Mouse (Mus musculus): ENCODE measurements at regions not wholly inside any gene's neighbourhood (a gene's known extent, or its start where the extent isn't known, plus 50 kb on each side); places are given as distances from the start of the nearest gene placed in this dataset.

DNA sequence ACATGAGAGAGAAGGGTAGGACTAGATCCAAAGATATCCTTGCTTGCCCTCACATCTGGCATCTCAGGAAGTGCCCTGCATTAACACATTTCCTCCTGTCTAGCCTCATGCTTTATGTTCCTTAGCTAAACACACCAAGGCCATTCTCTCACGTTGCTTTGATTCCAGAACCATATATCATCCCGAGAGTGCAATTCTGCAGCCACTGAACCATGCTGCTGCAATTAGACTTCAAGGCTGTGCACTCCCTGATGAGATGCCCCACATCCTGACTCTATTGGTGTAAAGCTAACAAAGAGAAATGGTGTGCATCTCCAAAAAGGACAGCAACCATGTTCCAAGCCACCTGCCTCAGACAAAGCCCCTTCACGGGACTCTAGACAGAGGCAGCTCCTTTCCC, 1471.3 kb upstream of the Lrrc6 start:
- whole genome bisulfite sequencing: 25% methylated on average over 3 of the region's 3 CpGs
- no peaks in the 10 kb centered on the region for H3K9me3 ChIP-seq
- no peaks in the 10 kb centered on the region for H3K4me1 ChIP-seq (replicated peaks)
- H3K27ac ChIP-seq: no peak overlapping the region
- no peaks in the 10 kb centered on the region for H3K36me3 ChIP-seq
- no peak overlapping the region for H3K4me3 ChIP-seq (replicated peaks)
- H3K4me2 ChIP-seq: no peak overlapping the region
- H3K9ac ChIP-seq (replicated peaks): no peak overlapping the region
- H3K27me3 ChIP-seq: no peaks in the 10 kb centered on the region
- ATAC-seq (ENCODE audit: insufficient number of reproducible peaks, insufficient read depth, low FRiP score, low TSS enrichment, low read depth): no peak

- H3K27ac ChIP-seq: no peak overlapping the region
- no peak for ATAC-seq (ENCODE audit: insufficient number of reproducible peaks, insufficient read depth, low FRiP score, low TSS enrichment, low read depth)
- H3K9me3 ChIP-seq: no peaks in the 10 kb centered on the region
- H3K4me1 ChIP-seq (replicated peaks): no peaks in the 10 kb centered on the region
- no peak overlapping the region for H3K9ac ChIP-seq (replicated peaks)
- H3K4me2 ChIP-seq: no peak overlapping the region
- no peak overlapping the region for H3K4me3 ChIP-seq (replicated peaks)
- WGBS: 46% methylated on average over 2 of the region's 2 CpGs
- no peaks in the 10 kb centered on the region for H3K27me3 ChIP-seq
- H3K36me3 ChIP-seq: no peaks in the 10 kb centered on the region
These were observed 1453.5 kb upstream of the Lrrc6 start for GRCm38 (mm10) chr15:67954216-67954615.

GRCm38 (mm10) chr15:67950281-67951040, 1449.8 kb upstream of the Lrrc6 start:
- H3K27ac ChIP-seq: no peak overlapping the region
- no peaks in the 10 kb centered on the region for H3K36me3 ChIP-seq
- 76% methylated on average over 6 of the region's 6 CpGs for WGBS
- no peaks in the 10 kb centered on the region for H3K27me3 ChIP-seq
- H3K4me1 ChIP-seq (replicated peaks): no peaks in the 10 kb centered on the region
- H3K4me3 ChIP-seq (replicated peaks): no peak overlapping the region
- no peak overlapping the region for H3K9ac ChIP-seq (replicated peaks)
- no peak overlapping the region for H3K4me2 ChIP-seq
- no peaks in the 10 kb centered on the region for H3K9me3 ChIP-seq
- no peak for ATAC-seq (ENCODE audit: insufficient number of reproducible peaks, insufficient read depth, low FRiP score, low TSS enrichment, low read depth)

DNA sequence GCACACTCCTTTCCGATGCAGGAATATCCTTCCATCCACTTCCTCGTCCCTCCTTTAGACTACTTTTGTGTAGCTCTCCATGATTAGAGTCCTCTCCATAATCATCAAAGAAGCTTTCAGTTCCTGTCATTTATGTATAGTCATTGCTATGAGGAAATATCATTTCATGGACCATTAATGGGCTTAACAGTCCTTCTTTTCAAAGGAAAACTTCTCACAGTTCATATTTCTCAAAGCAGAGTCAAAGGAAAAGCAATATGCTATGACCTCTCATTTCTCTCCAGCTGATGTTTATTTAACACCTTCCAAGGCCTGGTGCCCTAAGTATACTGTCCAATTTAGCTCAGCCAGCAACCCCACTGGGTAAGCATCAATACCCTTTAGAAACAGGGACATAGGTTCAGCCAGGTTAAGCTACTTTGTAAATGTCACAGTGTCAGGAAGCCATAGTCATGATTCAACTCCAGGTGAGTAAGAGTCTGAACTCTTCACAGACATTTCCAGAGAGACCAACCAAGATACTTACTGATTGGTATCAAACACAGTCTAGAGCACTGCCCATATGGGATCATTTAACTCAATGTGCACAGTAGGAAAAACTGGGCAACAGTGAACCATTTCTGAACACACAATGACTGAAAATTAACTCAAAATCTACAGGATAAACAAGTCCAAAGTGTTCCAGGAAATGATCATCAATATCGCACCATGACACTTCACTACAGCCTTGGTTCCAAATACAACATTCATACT, 1443.8 kb upstream of the Lrrc6 start:
- Histone ChIP-seq H3K9me3 (no peaks in the 10 kb centered on the region), H3K27me3 (no peaks in the 10 kb centered on the region), H3K9ac (replicated peaks) (no peak overlapping the region), H3K4me2 (no peak overlapping the region), H3K36me3 (no peaks in the 10 kb centered on the region), H3K4me1 (replicated peaks) (no peaks in the 10 kb centered on the region), H3K4me3 (replicated peaks) (no peak overlapping the region), H3K27ac (no peak overlapping the region)
- WGBS: 87% methylated on average over 3 of the region's 3 CpGs
- no peak for ATAC-seq (ENCODE audit: insufficient number of reproducible peaks, insufficient read depth, low FRiP score, low TSS enrichment, low read depth)

GRCm38 (mm10) chr15:67943046-67943445, 1442.3 kb upstream of the Lrrc6 start:
- Histone ChIP-seq H3K4me1 (replicated peaks) (no peaks in the 10 kb centered on the region), H3K27ac (no peak overlapping the region), H3K9ac (replicated peaks) (no peak overlapping the region), H3K4me3 (replicated peaks) (no peak overlapping the region), H3K9me3 (no peaks in the 10 kb centered on the region), H3K4me2 (no peak overlapping the region), H3K27me3 (no peaks in the 10 kb centered on the region), H3K36me3 (no peaks in the 10 kb centered on the region)
- no peak for ATAC-seq (ENCODE audit: insufficient number of reproducible peaks, insufficient read depth, low FRiP score, low TSS enrichment, low read depth)

- Histone ChIP-seq H3K4me1 (replicated peaks) (no peaks in the 10 kb centered on the region), H3K4me3 (replicated peaks) (no peak overlapping the region), H3K9me3 (no peaks in the 10 kb centered on the region), H3K27ac (no peak overlapping the region), H3K9ac (replicated peaks) (no peak overlapping the region), H3K36me3 (no peaks in the 10 kb centered on the region), H3K4me2 (no peak overlapping the region), H3K27me3 (no peaks in the 10 kb centered on the region)
- ATAC-seq (ENCODE audit: insufficient number of reproducible peaks, insufficient read depth, low FRiP score, low TSS enrichment, low read depth): no peak
- WGBS: 89% methylated on average over 1 of the region's 1 CpGs
These were observed 1439.8 kb upstream of the Lrrc6 start for GRCm38 (mm10) chr15:67940510-67940909.

DNA sequence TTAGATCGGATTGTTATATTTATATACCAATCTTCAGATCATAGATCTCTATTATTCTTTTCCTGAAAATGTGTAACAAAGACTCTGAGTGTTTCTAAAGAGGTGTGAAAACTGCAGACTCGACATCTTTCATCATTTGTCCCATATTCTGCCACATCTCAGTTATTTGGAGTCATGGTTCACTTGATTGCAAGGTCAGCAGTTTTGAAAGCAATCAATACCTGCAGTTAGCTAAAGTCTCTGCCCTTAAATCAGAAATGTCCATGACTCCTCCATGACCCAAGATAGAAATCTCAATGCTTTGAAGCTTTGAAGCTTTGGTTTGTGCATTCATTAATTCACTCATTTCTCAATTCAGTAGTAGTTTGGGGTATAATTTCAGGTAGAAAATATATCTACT, 1424.2 kb upstream of the Lrrc6 start:
- no peaks in the 10 kb centered on the region for H3K9me3 ChIP-seq
- no peak overlapping the region for H3K4me2 ChIP-seq
- H3K27ac ChIP-seq: no peak overlapping the region
- 77% methylated on average over 2 of the region's 2 CpGs for WGBS
- no peak overlapping the region for H3K9ac ChIP-seq (replicated peaks)
- H3K27me3 ChIP-seq: no peaks in the 10 kb centered on the region
- ATAC-seq (ENCODE audit: insufficient number of reproducible peaks, insufficient read depth, low FRiP score, low TSS enrichment, low read depth): no peak
- H3K4me3 ChIP-seq (replicated peaks): no peak overlapping the region
- H3K4me1 ChIP-seq (replicated peaks): no peaks in the 10 kb centered on the region
- H3K36me3 ChIP-seq: no peaks in the 10 kb centered on the region

GRCm38 (mm10) chr15:67907034-67907433, 1406.3 kb upstream of the Lrrc6 start:
- no peak overlapping the region for H3K4me3 ChIP-seq (replicated peaks)
- no peak overlapping the region for H3K27ac ChIP-seq
- no peaks in the 10 kb centered on the region for H3K36me3 ChIP-seq
- 82% methylated on average over 2 of the region's 2 CpGs for WGBS
- H3K4me2 ChIP-seq: no peak overlapping the region
- ATAC-seq (ENCODE audit: insufficient number of reproducible peaks, insufficient read depth, low FRiP score, low TSS enrichment, low read depth): no peak
- no peaks in the 10 kb centered on the region for H3K27me3 ChIP-seq
- no peak overlapping the region for H3K9ac ChIP-seq (replicated peaks)
- H3K4me1 ChIP-seq (replicated peaks): no peaks in the 10 kb centered on the region
- no peaks in the 10 kb centered on the region for H3K9me3 ChIP-seq

- no peaks in the 10 kb centered on the region for H3K9me3 ChIP-seq
- H3K27me3 ChIP-seq: no peaks in the 10 kb centered on the region
- 85% methylated on average over 1 of the region's 1 CpGs for WGBS
- H3K36me3 ChIP-seq: no peaks in the 10 kb centered on the region
- no peak for ATAC-seq (ENCODE audit: insufficient number of reproducible peaks, insufficient read depth, low FRiP score, low TSS enrichment, low read depth)
- H3K4me2 ChIP-seq: no peak overlapping the region
- no peak overlapping the region for H3K4me3 ChIP-seq (replicated peaks)
- H3K9ac ChIP-seq (replicated peaks): no peak overlapping the region
- no peaks in the 10 kb centered on the region for H3K4me1 ChIP-seq (replicated peaks)
- no peak overlapping the region for H3K27ac ChIP-seq
These were observed 1404.6 kb upstream of the Lrrc6 start for GRCm38 (mm10) chr15:67905279-67905678.

DNA sequence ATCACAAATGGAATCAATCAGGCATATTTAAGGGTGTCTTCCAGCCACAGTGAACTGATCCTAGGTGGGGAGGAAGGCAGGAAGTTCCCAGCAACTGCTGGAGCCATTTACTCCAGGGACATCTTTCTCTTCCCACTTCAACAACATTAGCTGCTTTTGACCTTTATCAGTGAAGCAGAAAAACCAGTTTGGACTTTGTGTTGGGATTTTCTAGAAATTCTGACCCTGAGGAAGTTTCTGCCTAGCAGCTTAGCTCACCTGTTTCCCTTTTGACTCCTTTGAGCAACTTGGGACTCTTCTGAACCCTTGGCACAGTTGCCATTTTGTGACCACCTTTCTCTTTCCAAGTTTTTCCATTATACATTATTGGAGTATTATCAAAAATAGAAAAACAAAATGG, 1403.9 kb upstream of the Lrrc6 start:
- H3K27me3 ChIP-seq: no peaks in the 10 kb centered on the region
- H3K9me3 ChIP-seq: no peaks in the 10 kb centered on the region
- no peak for ATAC-seq (ENCODE audit: insufficient number of reproducible peaks, insufficient read depth, low FRiP score, low TSS enrichment, low read depth)
- H3K4me2 ChIP-seq: no peak overlapping the region
- no peak overlapping the region for H3K27ac ChIP-seq
- no peaks in the 10 kb centered on the region for H3K36me3 ChIP-seq
- no peak overlapping the region for H3K9ac ChIP-seq (replicated peaks)
- no peak overlapping the region for H3K4me3 ChIP-seq (replicated peaks)
- no peaks in the 10 kb centered on the region for H3K4me1 ChIP-seq (replicated peaks)

- Histone ChIP-seq H3K36me3 (no peaks in the 10 kb centered on the region), H3K4me1 (replicated peaks) (no peaks in the 10 kb centered on the region), H3K4me2 (no peak overlapping the region), H3K27me3 (no peaks in the 10 kb centered on the region), H3K9me3 (no peaks in the 10 kb centered on the region), H3K9ac (replicated peaks) (no peak overlapping the region), H3K4me3 (replicated peaks) (no peak overlapping the region), H3K27ac (no peak overlapping the region)
- 98% methylated on average over 2 of the region's 2 CpGs for WGBS
- ATAC-seq (ENCODE audit: insufficient number of reproducible peaks, insufficient read depth, low FRiP score, low TSS enrichment, low read depth): no peak
These were observed 1402.3 kb upstream of the Lrrc6 start for GRCm38 (mm10) chr15:67902982-67903381.

DNA sequence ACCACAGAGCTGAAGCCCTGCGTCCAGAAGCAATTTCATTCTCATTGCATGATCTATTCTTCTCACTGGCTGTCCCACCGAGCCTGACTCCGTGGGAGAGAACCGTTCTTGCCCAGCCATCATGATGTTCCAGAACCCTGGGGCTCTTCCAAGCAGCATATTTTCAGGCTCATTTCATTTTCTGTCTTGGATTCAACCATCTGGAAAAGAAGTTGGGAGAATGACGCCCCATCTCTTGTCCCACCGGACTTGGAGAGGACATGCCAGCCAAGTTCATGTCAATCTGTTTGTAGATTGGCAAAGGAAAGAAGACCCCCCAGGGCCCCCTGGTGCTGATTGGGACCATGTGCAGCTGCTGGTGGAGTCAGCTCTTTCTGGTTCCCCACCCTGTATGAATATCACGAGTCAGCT, 1400.5 kb upstream of the Lrrc6 start:
- H3K9me3 ChIP-seq: no peaks in the 10 kb centered on the region
- no peaks in the 10 kb centered on the region for H3K27me3 ChIP-seq
- 89% methylated on average over 7 of the region's 7 CpGs for WGBS

More for the DNA sequence above, 1400.5 kb upstream of the Lrrc6 start:
- H3K9ac ChIP-seq (replicated peaks): no peak overlapping the region
- H3K4me1 ChIP-seq (replicated peaks): no peaks in the 10 kb centered on the region
- no peak overlapping the region for H3K27ac ChIP-seq
- no peak for ATAC-seq (ENCODE audit: insufficient number of reproducible peaks, insufficient read depth, low FRiP score, low TSS enrichment, low read depth)
- no peak overlapping the region for H3K4me3 ChIP-seq (replicated peaks)
- no peak overlapping the region for H3K4me2 ChIP-seq
- H3K36me3 ChIP-seq: no peaks in the 10 kb centered on the region
